Mouse (Mus musculus) B cell, adult 67 days (primary cell): ENCODE measurements around the gene Figla. TPM values are rescaled to one million over a fixed set of nuclear protein-coding genes. Genes with fewer than 3 reads are reported as not detected.

Experiments used
- total RNA-seq, 2 experiments: library from RNA; stranded (reverse); gene quantifications; 4 replicates each; pipeline ENCODE4 v1.2.4; 2023

Gene Figla
- not detected for total RNA-seq

GRCm38 (mm10) chr6:86015871-86016270, at the start of gene Figla:
TSS of gene Figla (plus strand) at chr6:86016171.

GRCm38 (mm10) chr6:86028601-86029322, 12.8 kb downstream of the Figla start, which contains the start of gene Add2:
TSS of gene Add2 (plus strand) at chr6:86028681.

Other genes starting within 250 kb of the Figla start
- gene Nat8f6, start 195.2 kb upstream of the Figla start, total RNA-seq, result not detected
- not detected for gene Nat8f5, start 195.2 kb upstream of the Figla start, total RNA-seq
- gene Nat8, start 184.1 kb upstream of the Figla start, total RNA-seq, result not detected
- under 1 TPM; 0.18 to 0.26 TPM for gene Nat8f2, start 147.0 kb upstream of the Figla start, total RNA-seq
- 1 to 10 TPM; 3.0 to 3.3 TPM for gene Nat8f4, start 111.3 kb upstream of the Figla start, total RNA-seq
- gene Tprkb, start 104.3 kb upstream of the Figla start, total RNA-seq, result 10 to 100 TPM; 19.7 to 22.7 TPM
- gene Nat8f1, start 100.5 kb upstream of the Figla start, total RNA-seq, result 1 to 10 TPM; 1.8 to 5.9 TPM
- gene Dusp11, start 54.5 kb upstream of the Figla start, total RNA-seq, result 100 to 1,000 TPM; 207 to 241 TPM
- gene Add2, start 12.5 kb downstream of the Figla start, total RNA-seq, result not detected
- 1 to 10 TPM; 1.1 to 1.5 TPM for gene Tgfa, start 179.1 kb downstream of the Figla start, total RNA-seq